In the genomic region with DNA sequence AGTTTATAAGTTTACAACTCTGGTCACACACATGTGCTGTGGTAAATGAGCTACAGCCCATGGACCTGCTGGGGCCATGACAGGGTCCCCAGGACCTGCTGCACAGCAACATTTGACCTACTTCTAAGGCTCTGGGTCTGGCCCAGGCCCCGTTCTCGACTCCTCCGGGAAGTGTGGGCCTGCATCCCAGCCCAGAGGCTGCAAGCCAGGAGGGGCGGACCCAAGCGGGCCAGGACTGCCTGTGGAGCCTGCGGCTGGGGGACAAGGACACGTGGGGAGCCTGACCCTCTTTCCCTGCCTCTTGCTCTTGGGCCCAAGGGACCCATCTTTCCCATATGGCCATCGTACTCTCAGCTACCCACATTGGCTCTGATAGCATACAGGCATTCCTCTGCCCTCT, we compare ENCODE assay signal across 10 mouse cellular contexts. TPM values are rescaled to one million over a fixed set of nuclear protein-coding genes. Genes with fewer than 3 reads are reported as not detected.
DNase-seq lines count a peak whose midpoint lies in the region; ATAC-seq and TF ChIP-seq lines count a peak whose summit lies in the region.
"Had no signal": no experiment of that assay in that cellular context is flagged by ENCODE, and none has a peak within 500 bp of the region (broad histone marks: within the 10 kb centered on the region; RNA-seq: fewer than 3 reads in every experiment).

No protein-coding gene starts in this region.

- H3K4me2 ChIP-seq in heart, embryonic 12.5 days = no peak overlapping the region
- H3K4me2 ChIP-seq in embryonic facial prominence, embryonic 15.5 days (replicated peaks) = no peak overlapping the region
- no peak overlapping the region for H3K4me2 ChIP-seq in kidney, embryonic 16.5 days (replicated peaks; ENCODE audit: low read depth, low read length)
- H3K4me2 ChIP-seq in lung, embryonic 15.5 days = no peak overlapping the region
- H3K4me2 ChIP-seq: hindbrain, embryonic 15.5 days; stomach, embryonic 15.5 days had no signal

- TF ChIP-seq CTCF in heart, adult 2 months (IDR thresholded peaks at IDR 0.05) = no peak

- TF ChIP-seq POLR2A in heart, adult 2 months (IDR thresholded peaks at IDR 0.05; ENCODE audit: insufficient read depth, low read depth, low read length) = no peak

- no peaks in the 10 kb centered on the region for H3K27me3 ChIP-seq in heart, adult 2 months (ENCODE audit: control insufficient read depth, insufficient read depth, low read length)
- H3K27me3 ChIP-seq in heart, embryonic 12.5 days (replicated peaks) = no peaks in the 10 kb centered on the region
- no peaks in the 10 kb centered on the region for H3K27me3 ChIP-seq in embryonic facial prominence, embryonic 15.5 days
- no peaks in the 10 kb centered on the region for H3K27me3 ChIP-seq in kidney, embryonic 16.5 days (ENCODE audit: insufficient read depth, low read length)
- H3K27me3 ChIP-seq in lung, embryonic 15.5 days = no peaks in the 10 kb centered on the region
- H3K27me3 ChIP-seq: hindbrain, embryonic 15.5 days; stomach, embryonic 15.5 days had no signal

- no peaks in the 10 kb centered on the region for H3K36me3 ChIP-seq in heart, adult 2 months (ENCODE audit: control insufficient read depth, insufficient read depth, low read length)
- H3K36me3 ChIP-seq in heart, embryonic 12.5 days = no peaks in the 10 kb centered on the region
- no peaks in the 10 kb centered on the region for H3K36me3 ChIP-seq in embryonic facial prominence, embryonic 15.5 days
- no peaks in the 10 kb centered on the region for H3K36me3 ChIP-seq in kidney, embryonic 16.5 days (ENCODE audit: insufficient read depth, low read length)
- H3K36me3 ChIP-seq in lung, embryonic 15.5 days = no peaks in the 10 kb centered on the region
- H3K36me3 ChIP-seq: hindbrain, embryonic 15.5 days; stomach, embryonic 15.5 days had no signal

- intact Hi-C loops in heart, adult 2 months (cut with DNase I) = loop anchor here (1.0 to 2.0 kb wide), 3 partner anchors 20 to 42 kb away; no protein-coding TSS in a partner anchor

- WGBS in heart, adult 2 months = 17% methylated on average over 8 of the region's 8 CpGs
- 56% methylated on average over 8 of the region's 8 CpGs for WGBS in heart, embryonic 12.5 days
- 47% methylated on average over 8 of the region's 8 CpGs for WGBS in embryonic facial prominence, embryonic 15.5 days
- 66% methylated on average over 8 of the region's 8 CpGs for WGBS in kidney, embryonic 16.5 days
- WGBS in lung, embryonic 15.5 days = 43% methylated on average over 8 of the region's 8 CpGs

- no peak for TF ChIP-seq EP300 in heart, adult 2 months (IDR thresholded peaks at IDR 0.05; ENCODE audit: insufficient read depth, low read depth, low read length)

- H3K4me3 ChIP-seq in heart, adult 2 months = no peak overlapping the region
- H3K4me3 ChIP-seq in heart, embryonic 12.5 days = no peak overlapping the region
- H3K4me3 ChIP-seq in embryonic facial prominence, embryonic 15.5 days (replicated peaks) = no peak overlapping the region
- no peak overlapping the region for H3K4me3 ChIP-seq in kidney, embryonic 16.5 days (ENCODE audit: low read length)
- H3K4me3 ChIP-seq in lung, embryonic 15.5 days = no peak overlapping the region
- H3K4me3 ChIP-seq: hindbrain, embryonic 15.5 days; stomach, embryonic 15.5 days had no signal

- DNase-seq in heart, adult 2 months = peak; percentile 91 to 93
- peak; percentile 73 for DNase-seq in urinary bladder, postnatal 14 days (ENCODE audit: low spot score)
- DNase-seq in thymus, postnatal 25 days = no peak
- no peak for DNase-seq in liver

- no peak overlapping the region for H3K9ac ChIP-seq in heart, adult 2 months (ENCODE audit: low read depth, low read length)
- H3K9ac ChIP-seq in heart, embryonic 12.5 days = no peak overlapping the region
- H3K9ac ChIP-seq in embryonic facial prominence, embryonic 15.5 days = no peak overlapping the region
- H3K9ac ChIP-seq in kidney, embryonic 16.5 days (replicated peaks; ENCODE audit: low read length) = no peak overlapping the region
- no peak overlapping the region for H3K9ac ChIP-seq in lung, embryonic 15.5 days
- H3K9ac ChIP-seq: hindbrain, embryonic 15.5 days; stomach, embryonic 15.5 days had no signal

- H3K9me3 ChIP-seq in heart, embryonic 12.5 days (replicated peaks) = no peaks in the 10 kb centered on the region
- H3K9me3 ChIP-seq in embryonic facial prominence, embryonic 15.5 days (replicated peaks) = no peaks in the 10 kb centered on the region
- no peaks in the 10 kb centered on the region for H3K9me3 ChIP-seq in kidney, embryonic 16.5 days (ENCODE audit: low read length)
- no peaks in the 10 kb centered on the region for H3K9me3 ChIP-seq in lung, embryonic 15.5 days
- H3K9me3 ChIP-seq: hindbrain, embryonic 15.5 days; stomach, embryonic 15.5 days had no signal

- peak overlapping the region; percentile 65 for H3K27ac ChIP-seq in heart, adult 2 months
- no peak overlapping the region for H3K27ac ChIP-seq in heart, embryonic 12.5 days (ENCODE audit: poor library complexity, severe bottlenecking)
- peak overlapping the region; percentile 63 for H3K27ac ChIP-seq in embryonic facial prominence, embryonic 15.5 days (replicated peaks)
- no peak overlapping the region for H3K27ac ChIP-seq in kidney, embryonic 16.5 days (ENCODE audit: low read length)
- H3K27ac ChIP-seq in lung, embryonic 15.5 days = no peak overlapping the region
- H3K27ac ChIP-seq: hindbrain, embryonic 15.5 days; stomach, embryonic 15.5 days had no signal

- H3K4me1 ChIP-seq in heart, adult 2 months (ENCODE audit: control insufficient read depth, insufficient read depth, low read length) = peaks cover 9% of the 10 kb centered on the region
- peaks cover 34% of the 10 kb centered on the region for H3K4me1 ChIP-seq in heart, embryonic 12.5 days (replicated peaks)
- H3K4me1 ChIP-seq in embryonic facial prominence, embryonic 15.5 days = peaks cover 44% of the 10 kb centered on the region
- 0 out of 2 replicates have a peak, but pooled peaks cover 3% of the 10 kb centered on the region for H3K4me1 ChIP-seq in kidney, embryonic 16.5 days (ENCODE audit: insufficient read depth, low read length)
- peaks cover 45% of the 10 kb centered on the region for H3K4me1 ChIP-seq in lung, embryonic 15.5 days
- H3K4me1 ChIP-seq: hindbrain, embryonic 15.5 days had no signal

- ATAC-seq in heart, embryonic 12.5 days (ENCODE audit: insufficient number of reproducible peaks, low FRiP score) = no peak
- peak; percentile 51; the same call in 1 of the 2 replicates for ATAC-seq in embryonic facial prominence, embryonic 15.5 days (ENCODE audit: insufficient number of reproducible peaks, low FRiP score, low TSS enrichment, low read depth)
- peak; percentile 46; the same call in 1 of the 2 replicates for ATAC-seq in kidney, embryonic 16.5 days (ENCODE audit: low FRiP score, low TSS enrichment)
- peak; percentile 53; the same call in 1 of the 2 replicates for ATAC-seq in lung, embryonic 15.5 days (ENCODE audit: borderline replicate concordance, extremely low read depth, low FRiP score, low TSS enrichment)

- no peaks in the 10 kb centered on the region for H3K79me2 ChIP-seq in heart, adult 2 months (replicated peaks; ENCODE audit: control insufficient read depth, insufficient read depth, low read length)

RNA-seq across cellular contexts. Expression of gene Pth1r, which starts 11.7 kb away (rescaled TPM):
- 1 to 10 TPM; 6.0 to 7.0 TPM for total RNA-seq in heart, adult 2 months (2021)
- 10.3 and 12.6 TPM in 2 replicates for polyA plus RNA-seq in heart, adult 2 months (2012; rRNA removed)
- polyA plus RNA-seq in heart, embryonic 12.5 days (2016; fragmentation: Nextera tagmentation; extraction: Ambion mirVana) = 45.8 and 46.1 TPM in 2 replicates
- polyA plus RNA-seq in embryonic facial prominence, embryonic 15.5 days (2015; fragmentation: Nextera tagmentation; extraction: Ambion mirVana) = 133 and 145 TPM in 2 replicates
- 98.8 and 108 TPM in 2 replicates for polyA plus RNA-seq in kidney, embryonic 16.5 days (2015; fragmentation: Nextera tagmentation; extraction: Ambion mirVana)
- 78.8 and 79.7 TPM in 2 replicates for polyA plus RNA-seq in lung, embryonic 15.5 days (2015; fragmentation: Nextera tagmentation; extraction: Ambion mirVana)

RNA-seq across cellular contexts. Expression of gene Myl3, which starts 16.9 kb away (rescaled TPM):
- total RNA-seq in heart, adult 2 months (2021) = over 10,000 TPM in 1 of 2 experiments, 1,000 to 10,000 TPM in 1; 9,326 to 11,139 TPM
- polyA plus RNA-seq in heart, adult 2 months (2012; rRNA removed) = 9,227 and 12,279 TPM in 2 replicates
- 3,437 and 3,612 TPM in 2 replicates for polyA plus RNA-seq in heart, embryonic 12.5 days (2016; fragmentation: Nextera tagmentation; extraction: Ambion mirVana)
- 7.5 and 8.5 TPM in 2 replicates for polyA plus RNA-seq in embryonic facial prominence, embryonic 15.5 days (2015; fragmentation: Nextera tagmentation; extraction: Ambion mirVana)
- 1.5 and 3.6 TPM in 2 replicates for polyA plus RNA-seq in kidney, embryonic 16.5 days (2015; fragmentation: Nextera tagmentation; extraction: Ambion mirVana)
- polyA plus RNA-seq in lung, embryonic 15.5 days (2015; fragmentation: Nextera tagmentation; extraction: Ambion mirVana) = 19.8 and 68.6 TPM in 2 replicates

RNA-seq across cellular contexts. Expression of gene Prss42, which starts 39.4 kb away (rescaled TPM):
- total RNA-seq in heart, adult 2 months (2021) = not detected
- polyA plus RNA-seq in heart, adult 2 months (2012; rRNA removed) = not detected in 2 replicates
- polyA plus RNA-seq in heart, embryonic 12.5 days (2016; fragmentation: Nextera tagmentation; extraction: Ambion mirVana) = 0.14 TPM in 1 of 2 replicates, not detected in the other
- not detected in 2 replicates for polyA plus RNA-seq in embryonic facial prominence, embryonic 15.5 days (2015; fragmentation: Nextera tagmentation; extraction: Ambion mirVana)
- polyA plus RNA-seq in kidney, embryonic 16.5 days (2015; fragmentation: Nextera tagmentation; extraction: Ambion mirVana) = not detected in 2 replicates
- not detected in 2 replicates for polyA plus RNA-seq in lung, embryonic 15.5 days (2015; fragmentation: Nextera tagmentation; extraction: Ambion mirVana)
- polyA plus RNA-seq: hindbrain, embryonic 15.5 days; stomach, embryonic 15.5 days had no signal

RNA-seq across cellular contexts. Expression of gene Prss44, which starts 55.2 kb away (rescaled TPM):
- total RNA-seq in heart, adult 2 months (2021) = not detected
- 0.06 TPM in 1 of 2 replicates, not detected in the other for polyA plus RNA-seq in heart, adult 2 months (2012; rRNA removed)
- polyA plus RNA-seq in heart, embryonic 12.5 days (2016; fragmentation: Nextera tagmentation; extraction: Ambion mirVana) = not detected in 2 replicates
- polyA plus RNA-seq in embryonic facial prominence, embryonic 15.5 days (2015; fragmentation: Nextera tagmentation; extraction: Ambion mirVana) = not detected in 2 replicates
- polyA plus RNA-seq in kidney, embryonic 16.5 days (2015; fragmentation: Nextera tagmentation; extraction: Ambion mirVana) = not detected in 2 replicates
- not detected in 2 replicates for polyA plus RNA-seq in lung, embryonic 15.5 days (2015; fragmentation: Nextera tagmentation; extraction: Ambion mirVana)
- polyA plus RNA-seq: hindbrain, embryonic 15.5 days; stomach, embryonic 15.5 days had no signal

Comparison
In these comparisons a context has a peak if more than half of its experiments do, and no peak if none do; other contexts are left out.
1. H3K27ac ChIP-seq: peak in heart, adult 2 months (single experiment) and embryonic facial prominence, embryonic 15.5 days (single experiment); none in heart, embryonic 12.5 days (single experiment), kidney, embryonic 16.5 days (single experiment) and lung, embryonic 15.5 days (single experiment).
2. DNase-seq: peak in heart, adult 2 months (2 of 2) and urinary bladder, postnatal 14 days (single experiment); none in thymus, postnatal 25 days (single experiment) and liver (single experiment).
3. RNA of gene Myl3, which starts 16.9 kb away (polyA plus RNA-seq): 9,227 to 12,279 TPM in heart, adult 2 months and 3,437 to 3,612 TPM in heart, embryonic 12.5 days; 19.8 to 68.6 TPM in lung, embryonic 15.5 days, 7.5 to 8.5 TPM in embryonic facial prominence, embryonic 15.5 days and 1.5 to 3.6 TPM in kidney, embryonic 16.5 days; every median in the first group is over 10 times any median in the second.